Mouse (Mus musculus) limb, embryonic 15.5 days (tissue): ENCODE measurements at regions not wholly inside any gene's neighbourhood (a gene's known extent, or its start where the extent isn't known, plus 50 kb on each side); places are given as distances from the start of the nearest gene placed in this dataset.
A peak's percentile ranks its signal among the peaks of the same experiment; 100 is the strongest.

Experiments used
- ATAC-seq: fragments of 200-750 bp; cut with Nextera tagmentation; 2 replicates; pipeline ENCODE4 v1.8.0; 2017; ENCODE audit warnings: low read depth, moderate TSS enrichment; ENCODE audit not compliant: insufficient number of reproducible peaks, low FRiP score, low TSS enrichment
- H3K27ac ChIP-seq: fragments of 300-500 bp; sonication (generic); 2 replicates; pipeline ENCODE4 v1.5.1; 2015; ENCODE audit warnings: moderate library complexity, mild to moderate bottlenecking, inconsistent platforms
- H3K27me3 ChIP-seq: fragments of 300-500 bp; sonication (generic); 2 replicates; pipeline ENCODE4 v1.6.1; 2015; ENCODE audit warnings: inconsistent platforms
- H3K36me3 ChIP-seq: fragments of 300-500 bp; sonication (generic); 2 replicates; pipeline ENCODE4 v1.6.1; 2015; ENCODE audit warnings: inconsistent platforms
- H3K4me1 ChIP-seq: fragments of 300-500 bp; sonication (generic); 2 replicates; pipeline ENCODE4 v1.6.1; 2015; ENCODE audit warnings: inconsistent platforms
- H3K4me2 ChIP-seq: fragments of 300-500 bp; sonication (generic); 2 replicates; pipeline ENCODE4 v1.6.1; 2015; ENCODE audit warnings: mild to moderate bottlenecking, inconsistent platforms
- H3K4me3 ChIP-seq: fragments of 300-500 bp; sonication (generic); 2 replicates; pipeline ENCODE4 v1.5.1; 2015; ENCODE audit warnings: mild to moderate bottlenecking, inconsistent platforms
- H3K9ac ChIP-seq: fragments of 300-500 bp; sonication (generic); 2 replicates; pipeline ENCODE4 v1.6.1; 2015; ENCODE audit warnings: inconsistent platforms
- H3K9me3 ChIP-seq: fragments of 300-500 bp; sonication (generic); 2 replicates; pipeline ENCODE4 v1.6.1; 2016; ENCODE audit warnings: inconsistent platforms
- WGBS: fragments of 180-500 bp; shearing (Covaris S2); methylation state at CpG from one replicate; pipeline ENCODE4 v1.1.7; 2015; 5-methylcytosine and 5-hydroxymethylcytosine counted together

GRCm38 (mm10) chr3:60398796-60399195, 73.8 kb upstream of the Mbnl1 start:
- Histone ChIP-seq H3K9ac (no peak overlapping the region), H3K4me3 (no peak overlapping the region), H3K27me3 (no peaks in the 10 kb centered on the region), H3K9me3 (no peaks in the 10 kb centered on the region), H3K27ac (no peak overlapping the region), H3K4me2 (no peak overlapping the region), H3K4me1 (no peaks in the 10 kb centered on the region), H3K36me3 (no peaks in the 10 kb centered on the region)
- ATAC-seq: no peak

GRCm38 (mm10) chr3:60402251-60402830, 70.3 kb upstream of the Mbnl1 start:
- H3K36me3 ChIP-seq: no peaks in the 10 kb centered on the region
- WGBS: 66% methylated on average over 5 of the region's 5 CpGs
- H3K27ac ChIP-seq: no peak overlapping the region
- ATAC-seq: no peak
- H3K9ac ChIP-seq: no peak overlapping the region
- no peaks in the 10 kb centered on the region for H3K4me1 ChIP-seq
- H3K4me3 ChIP-seq: no peak overlapping the region
- no peak overlapping the region for H3K4me2 ChIP-seq
- H3K27me3 ChIP-seq: no peaks in the 10 kb centered on the region
- H3K9me3 ChIP-seq: no peaks in the 10 kb centered on the region

GRCm38 (mm10) chr3:60407426-60407825, 65.2 kb upstream of the Mbnl1 start:
- Histone ChIP-seq H3K4me2 (no peak overlapping the region), H3K4me3 (no peak overlapping the region)
- WGBS: 35% methylated on average over 2 of the region's 2 CpGs

GRCm38 (mm10) chr3:60407906-60408305, 64.7 kb upstream of the Mbnl1 start:
- no peak overlapping the region for H3K27ac ChIP-seq
- H3K4me3 ChIP-seq: no peak overlapping the region
- no peak for ATAC-seq
- H3K36me3 ChIP-seq: no peaks in the 10 kb centered on the region
- H3K4me2 ChIP-seq: no peak overlapping the region
- H3K4me1 ChIP-seq: 0 out of 2 replicates have a peak, but pooled peaks cover 3% of the 10 kb centered on the region
- WGBS: 59% methylated on average over 1 of the region's 1 CpGs
- no peaks in the 10 kb centered on the region for H3K27me3 ChIP-seq
- no peak overlapping the region for H3K9ac ChIP-seq
- H3K9me3 ChIP-seq: no peaks in the 10 kb centered on the region

More at GRCm38 (mm10) chr3:60407426-60407825, 65.2 kb upstream of the Mbnl1 start:
- Histone ChIP-seq H3K36me3 (no peaks in the 10 kb centered on the region), H3K27ac (no peak overlapping the region), H3K9me3 (no peaks in the 10 kb centered on the region), H3K27me3 (no peaks in the 10 kb centered on the region), H3K9ac (no peak overlapping the region), H3K4me1 (0 out of 2 replicates have a peak, but pooled peaks cover 3% of the 10 kb centered on the region)
- ATAC-seq: no peak

- H3K4me1 ChIP-seq: 0 out of 2 replicates have a peak, but pooled peaks cover 3% of the 10 kb centered on the region
- peak; percentile 55; the same call in 1 of the 2 replicates for ATAC-seq
- WGBS: 17% methylated on average over 7 of the region's 7 CpGs
- H3K9ac ChIP-seq: no peak overlapping the region
- peak overlapping the region; percentile 81 for H3K27ac ChIP-seq
- no peaks in the 10 kb centered on the region for H3K27me3 ChIP-seq
- no peaks in the 10 kb centered on the region for H3K9me3 ChIP-seq
- no peaks in the 10 kb centered on the region for H3K36me3 ChIP-seq
- peak overlapping the region; percentile 31 for H3K4me2 ChIP-seq
- peak overlapping the region; percentile 25 for H3K4me3 ChIP-seq
These were observed 63.9 kb upstream of the Mbnl1 start for GRCm38 (mm10) chr3:60408553-60409282.

- Histone ChIP-seq H3K27me3 (no peaks in the 10 kb centered on the region), H3K9ac (no peak overlapping the region), H3K4me1 (0 out of 2 replicates have a peak, but pooled peaks cover 3% of the 10 kb centered on the region), H3K4me2 (peak overlapping the region; percentile 31; the same call in 1 of the 2 replicates), H3K4me3 (no peak overlapping the region), H3K9me3 (no peaks in the 10 kb centered on the region), H3K27ac (peak overlapping the region; percentile 81), H3K36me3 (no peaks in the 10 kb centered on the region)
- ATAC-seq: no peak
These were observed 63.4 kb upstream of the Mbnl1 start for GRCm38 (mm10) chr3:60409283-60409633.

- Histone ChIP-seq H3K4me1 (0 out of 2 replicates have a peak, but pooled peaks cover 3% of the 10 kb centered on the region), H3K9me3 (no peaks in the 10 kb centered on the region), H3K36me3 (no peaks in the 10 kb centered on the region), H3K4me2 (no peak overlapping the region), H3K9ac (no peak overlapping the region), H3K27me3 (no peaks in the 10 kb centered on the region), H3K27ac (no peak overlapping the region), H3K4me3 (no peak overlapping the region)
- no peak for ATAC-seq
- WGBS: 59% methylated on average over 1 of the region's 1 CpGs
These were observed 60.9 kb upstream of the Mbnl1 start for GRCm38 (mm10) chr3:60411746-60412145.

GRCm38 (mm10) chr3:60412206-60412605, 60.4 kb upstream of the Mbnl1 start:
- Histone ChIP-seq H3K4me2 (no peak overlapping the region), H3K36me3 (no peaks in the 10 kb centered on the region), H3K4me1 (0 out of 2 replicates have a peak, but pooled peaks cover 3% of the 10 kb centered on the region), H3K27ac (no peak overlapping the region), H3K9me3 (no peaks in the 10 kb centered on the region), H3K27me3 (no peaks in the 10 kb centered on the region), H3K9ac (no peak overlapping the region), H3K4me3 (no peak overlapping the region)
- ATAC-seq: no peak

- 70% methylated on average over 3 of the region's 3 CpGs for WGBS
- H3K4me2 ChIP-seq: no peak overlapping the region
- H3K9ac ChIP-seq: no peak overlapping the region
- no peak for ATAC-seq
- H3K9me3 ChIP-seq: no peaks in the 10 kb centered on the region
- H3K27me3 ChIP-seq: no peaks in the 10 kb centered on the region
- no peaks in the 10 kb centered on the region for H3K36me3 ChIP-seq
- H3K27ac ChIP-seq: no peak overlapping the region
- no peaks in the 10 kb centered on the region for H3K4me1 ChIP-seq
- no peak overlapping the region for H3K4me3 ChIP-seq
These were observed 58.9 kb upstream of the Mbnl1 start for GRCm38 (mm10) chr3:60413749-60414148.

- Histone ChIP-seq H3K9ac (no peak overlapping the region), H3K4me1 (no peaks in the 10 kb centered on the region), H3K36me3 (no peaks in the 10 kb centered on the region), H3K4me2 (no peak overlapping the region), H3K4me3 (no peak overlapping the region), H3K27me3 (no peaks in the 10 kb centered on the region), H3K9me3 (no peaks in the 10 kb centered on the region), H3K27ac (no peak overlapping the region)
- 71% methylated on average over 1 of the region's 1 CpGs for WGBS
- ATAC-seq: no peak
These were observed 55.6 kb upstream of the Mbnl1 start for GRCm38 (mm10) chr3:60417001-60417400.

GRCm38 (mm10) chr3:60418652-60419051, 54.0 kb upstream of the Mbnl1 start:
- no peak for ATAC-seq
- Histone ChIP-seq H3K36me3 (no peaks in the 10 kb centered on the region), H3K27me3 (no peaks in the 10 kb centered on the region), H3K9me3 (no peaks in the 10 kb centered on the region), H3K4me2 (no peak overlapping the region), H3K27ac (no peak overlapping the region), H3K4me1 (no peaks in the 10 kb centered on the region), H3K9ac (no peak overlapping the region), H3K4me3 (no peak overlapping the region)

- Histone ChIP-seq H3K4me3 (no peak overlapping the region), H3K36me3 (no peaks in the 10 kb centered on the region), H3K9me3 (no peaks in the 10 kb centered on the region), H3K4me2 (no peak overlapping the region), H3K27ac (no peak overlapping the region), H3K4me1 (0 out of 2 replicates have a peak, but pooled peaks cover 2% of the 10 kb centered on the region), H3K27me3 (no peaks in the 10 kb centered on the region), H3K9ac (no peak overlapping the region)
- WGBS: 89% methylated on average over 3 of the region's 3 CpGs
- ATAC-seq: no peak
These were observed 53.4 kb upstream of the Mbnl1 start for GRCm38 (mm10) chr3:60419216-60419615.
